Mouse (Mus musculus): ENCODE data around the gene Atg13. TPM values are rescaled to one million over a fixed set of nuclear protein-coding genes. Genes with fewer than 3 reads are reported as not detected.
"Not testable (repeated sequence)": the region's sequence is repeated elsewhere in the genome, so short reads cannot be mapped to it uniquely, and the experiment has no call there.

The Atg13 gene
- 10 to 100 TPM; 10.3 to 38.4 (median 22.3) TPM for total RNA-seq (2018; cell fraction: chromatin; rRNA removed)
- total RNA-seq (2018; cell fraction: cytosol; rRNA removed), result 10 to 100 TPM; 20.8 to 37.4 (median 29.2) TPM
- total RNA-seq (2018; cell fraction: nucleus; rRNA removed), result 10 to 100 TPM; 15.8 to 39.1 (median 27.7) TPM
- polyA plus RNA-seq (2018), result 18.4 to 29.2 TPM (median 20.7 TPM) in 3 replicates

DNA sequence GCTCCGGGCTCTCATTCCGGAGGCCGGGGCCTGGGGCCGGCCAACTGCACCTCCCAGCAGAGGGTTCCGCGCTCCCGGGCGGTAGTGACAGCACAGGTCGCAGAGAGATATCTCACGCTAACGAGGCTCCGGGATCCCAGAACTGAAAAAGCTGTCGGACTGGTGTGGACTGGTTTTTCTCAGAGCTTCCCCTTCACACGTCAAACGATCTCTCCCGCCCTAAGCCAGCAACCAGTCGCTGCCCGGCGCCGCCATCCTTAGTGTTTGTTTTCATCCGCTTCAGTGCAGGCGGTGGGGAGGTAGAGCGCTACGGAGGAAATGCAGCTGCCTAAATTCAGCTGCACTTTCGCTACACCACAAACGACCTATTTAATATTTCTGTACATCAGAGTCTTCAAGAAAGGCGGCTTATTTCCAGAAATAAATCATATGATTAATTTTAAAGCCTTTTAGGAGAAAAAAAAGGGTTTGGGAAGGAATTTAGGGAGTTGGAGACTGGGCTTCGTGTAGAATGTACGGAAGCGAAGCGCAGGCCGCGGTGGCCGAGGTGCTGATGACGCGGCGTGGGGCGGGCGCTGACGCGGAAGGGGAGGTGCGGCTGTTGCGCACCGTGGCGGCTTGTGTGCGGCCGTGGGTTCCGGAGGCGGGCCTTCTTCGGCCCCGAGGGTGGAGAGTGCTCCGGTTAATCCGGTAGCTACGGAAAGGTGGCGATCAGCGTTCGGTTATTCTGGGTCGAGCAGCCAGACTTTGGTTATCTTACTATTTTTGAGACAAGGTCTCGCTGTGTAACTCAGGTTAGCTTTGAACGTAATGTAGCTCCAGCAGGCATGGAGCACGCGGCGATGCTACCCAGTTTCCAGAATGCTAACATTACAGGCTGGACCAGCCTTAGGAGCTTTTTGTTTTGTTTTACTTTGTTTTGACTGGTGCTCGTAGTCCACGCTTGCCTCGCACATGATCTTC lies at the start of gene Atg13, which contains the start of gene Harbi1:
Atg13 (minus strand) TSS at position 305 of the 963 bp plus-strand sequence.
Harbi1 (plus strand) TSS at position 581 of the 963 bp plus-strand sequence.
- Histone ChIP-seq H3K4me3 (ENCODE audit: inconsistent target) (peak within 1 kb of the TSS; percentile 91), H3K27ac (peak within 1 kb of the TSS; percentile 90), H3K36me3 (ENCODE audit: inconsistent target) (no peaks in the 10 kb centered on the region), H3K79me2 (ENCODE audit: inconsistent target) (peaks cover 47% of the 10 kb centered on the region)
- under 1% methylated on average over 56 of the region's 66 CpGs for WGBS (ENCODE audit: missing documents)

DNA sequence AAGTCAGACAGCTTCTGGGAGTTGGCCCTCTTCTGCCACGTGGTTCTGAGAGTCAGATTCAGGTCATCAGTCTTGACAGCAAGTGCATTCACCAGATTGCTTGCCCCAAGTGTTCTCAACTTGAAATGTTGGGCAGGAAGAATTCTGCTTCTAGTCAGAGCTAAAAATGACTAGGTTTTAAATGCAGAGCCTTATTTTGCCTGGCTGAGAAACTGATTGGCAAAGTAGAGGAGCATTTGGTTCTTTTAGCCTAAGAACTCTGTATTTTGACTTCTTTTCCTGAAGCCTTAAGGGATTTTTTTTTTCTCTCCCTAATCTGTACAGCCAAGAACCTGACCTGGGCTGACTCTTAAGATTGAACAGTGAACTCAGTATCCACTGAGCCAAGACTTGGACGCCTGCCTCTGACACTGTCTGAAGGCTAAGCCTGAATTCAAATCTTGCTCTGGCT lies 39.5 kb upstream of the Atg13 start:
- H3K4me3 ChIP-seq (ENCODE audit: inconsistent target), result no peak overlapping the region
- 81% methylated on average over 2 of the region's 2 CpGs for WGBS (ENCODE audit: missing documents)
- peaks cover 99% of the 10 kb centered on the region for H3K79me2 ChIP-seq (ENCODE audit: inconsistent target)
- no peaks in the 10 kb centered on the region for H3K36me3 ChIP-seq (ENCODE audit: inconsistent target)
- no peak overlapping the region for H3K27ac ChIP-seq

DNA sequence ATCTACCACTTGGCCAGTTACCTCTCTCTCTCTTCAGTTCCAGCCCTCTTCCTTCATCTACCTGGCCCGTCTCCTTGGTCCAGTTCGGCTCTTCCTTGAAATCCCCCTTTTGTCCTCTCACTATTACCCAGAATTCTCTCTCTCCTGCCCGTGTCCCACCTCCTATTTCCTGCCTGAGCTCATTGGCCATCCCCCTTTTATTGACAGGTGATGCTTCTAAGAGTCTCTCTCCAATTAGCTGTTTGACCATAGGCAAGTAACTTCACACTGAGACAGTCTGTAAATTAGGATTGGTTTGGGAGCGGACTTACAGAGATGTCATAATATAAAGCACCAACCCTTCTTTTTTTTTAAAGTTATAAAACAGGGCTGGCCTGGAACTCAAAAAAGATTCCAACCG lies 34.3 kb upstream of the Atg13 start:
- H3K79me2 ChIP-seq (ENCODE audit: inconsistent target), result peaks cover 99% of the 10 kb centered on the region
- WGBS (ENCODE audit: missing documents), result 94% methylated on average over 5 of the region's 5 CpGs
- H3K27ac ChIP-seq, result no peak overlapping the region
- H3K36me3 ChIP-seq (ENCODE audit: inconsistent target), result no peaks in the 10 kb centered on the region
- H3K4me3 ChIP-seq (ENCODE audit: inconsistent target), result no peak overlapping the region

DNA sequence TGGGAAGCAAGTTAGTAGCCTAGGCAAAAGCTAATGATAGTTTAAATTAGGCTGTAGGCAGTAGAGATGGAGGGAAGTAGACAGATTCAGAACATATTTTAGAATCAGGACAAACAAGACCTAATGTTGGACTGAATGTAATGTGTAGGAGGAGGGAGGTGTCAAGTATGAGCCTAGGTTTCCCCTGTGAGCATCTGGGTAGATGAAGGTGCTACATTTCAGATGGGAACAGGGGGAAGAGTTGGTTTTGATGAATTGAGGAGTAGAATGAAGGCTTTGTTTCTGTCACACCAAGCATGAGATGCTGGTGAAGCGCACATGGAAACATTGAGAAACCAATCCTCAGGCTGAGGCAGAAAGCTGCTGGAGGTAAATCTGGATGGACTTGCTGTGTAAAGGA lies 29.2 kb upstream of the Atg13 start:
- WGBS (ENCODE audit: missing documents), result 100% methylated on average over 1 of the region's 1 CpGs
- Histone ChIP-seq H3K79me2 (ENCODE audit: inconsistent target) (peaks cover 100% of the 10 kb centered on the region), H3K4me3 (ENCODE audit: inconsistent target) (no peak overlapping the region), H3K27ac (no peak overlapping the region), H3K36me3 (ENCODE audit: inconsistent target) (no peaks in the 10 kb centered on the region)

DNA sequence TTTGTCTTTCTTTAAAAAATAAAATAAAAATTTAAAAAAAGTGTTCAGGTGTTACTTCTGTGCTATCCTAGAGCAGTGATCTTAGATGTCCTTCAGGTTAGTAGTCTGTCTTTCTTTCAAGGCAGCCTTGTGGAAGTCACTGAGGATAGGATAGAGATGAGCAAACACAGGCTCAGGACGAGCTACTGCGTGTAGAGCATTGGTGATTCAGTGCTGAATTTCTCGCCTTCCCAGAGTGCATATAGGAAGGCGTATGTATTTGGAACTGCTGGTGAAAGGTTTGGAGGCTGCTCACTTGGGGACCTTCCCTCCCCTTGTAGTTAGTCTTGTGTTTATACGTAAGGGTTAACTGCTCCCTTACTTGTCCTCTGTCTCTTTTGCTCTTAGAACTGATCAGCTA lies 24.8 kb upstream of the Atg13 start:
- Histone ChIP-seq H3K27ac (no peak overlapping the region), H3K79me2 (ENCODE audit: inconsistent target) (peaks cover 99% of the 10 kb centered on the region), H3K4me3 (ENCODE audit: inconsistent target) (no peak overlapping the region), H3K36me3 (ENCODE audit: inconsistent target) (no peaks in the 10 kb centered on the region)
- 96% methylated on average over 5 of the region's 5 CpGs for WGBS (ENCODE audit: missing documents)

DNA sequence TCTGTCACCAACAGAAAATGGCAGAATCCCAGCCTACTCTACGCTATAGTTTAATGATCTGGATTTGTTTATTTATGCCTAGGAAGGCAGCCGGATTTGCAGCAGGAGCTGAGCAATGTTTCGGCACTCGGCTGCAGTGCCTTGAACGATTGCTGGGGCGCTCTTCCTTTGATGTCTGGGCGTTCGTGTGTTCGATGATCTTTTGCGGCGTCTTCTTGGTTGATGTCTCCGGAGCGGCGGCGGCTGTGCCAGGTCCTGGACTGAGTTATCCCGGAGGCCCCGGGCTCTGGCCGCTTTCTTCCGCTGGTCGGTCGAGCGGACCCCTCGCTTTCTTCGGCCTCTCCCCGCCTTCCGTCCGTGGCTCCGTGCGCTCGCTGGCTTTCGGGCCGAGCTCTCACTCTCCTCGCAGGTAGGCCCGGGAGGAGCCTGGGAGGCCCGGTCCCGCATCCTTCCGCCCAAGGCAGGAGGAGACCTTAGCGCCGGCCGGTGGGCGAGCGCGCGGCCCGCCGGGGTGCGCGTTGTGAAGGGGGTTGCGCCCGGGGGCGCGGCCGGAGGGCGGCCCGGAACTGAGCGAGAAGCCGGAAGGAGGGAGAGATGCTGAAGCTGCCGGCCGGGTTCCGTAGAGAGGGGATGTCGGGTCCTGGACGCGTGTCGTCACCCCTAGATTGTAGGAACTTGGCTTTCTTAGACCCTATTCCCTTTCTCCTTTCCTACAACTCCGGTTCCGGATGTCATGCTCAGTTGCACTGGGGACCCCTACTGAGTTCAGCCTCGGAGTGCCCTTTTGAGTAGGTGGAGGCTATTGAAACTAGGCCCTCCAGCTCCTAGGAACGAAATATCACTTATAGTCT lies 19.8 kb upstream of the Atg13 start, which contains the start of gene Ambra1:
Ambra1 (plus strand) TSS at position 164 of the 851 bp plus-strand sequence.
- WGBS (ENCODE audit: missing documents), result under 1% methylated on average over 61 of the region's 68 CpGs

DNA sequence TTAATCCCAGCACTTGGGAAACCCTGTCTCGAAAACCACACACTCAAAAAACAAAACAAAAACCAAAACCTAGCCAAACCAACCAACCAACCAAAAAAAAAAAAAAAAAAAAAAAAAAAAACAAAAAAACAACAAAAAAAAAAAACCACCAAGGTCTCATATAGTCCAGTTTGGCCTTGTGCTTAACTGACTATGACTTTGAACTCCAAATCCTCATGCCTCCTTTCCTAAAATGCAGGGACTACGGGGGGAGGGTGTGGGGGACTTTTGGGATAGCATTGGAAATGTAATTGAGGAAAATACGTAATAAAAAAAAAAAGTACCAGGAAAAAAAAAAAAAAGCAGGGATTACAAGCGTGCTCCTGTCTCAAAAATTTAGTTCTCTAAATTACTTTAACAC lies 19.2 kb upstream of the Atg13 start:
- Histone ChIP-seq H3K36me3 (ENCODE audit: inconsistent target) (no peaks in the 10 kb centered on the region), H3K27ac (0 out of 2 replicates have a peak overlapping the region, but pooled peaks have one; percentile 24), H3K4me3 (ENCODE audit: inconsistent target) (peak overlapping the region; percentile 86), H3K79me2 (ENCODE audit: inconsistent target) (peaks cover 42% of the 10 kb centered on the region)
- 17% methylated on average over 2 of the region's 4 CpGs for WGBS (ENCODE audit: missing documents)

More for the DNA sequence above, 19.8 kb upstream of the Atg13 start, which contains the start of gene Ambra1:
- Histone ChIP-seq H3K27ac (peak within 1 kb of the TSS; percentile 24; the same call in 1 of the 2 replicates), H3K36me3 (ENCODE audit: inconsistent target) (no peaks in the 10 kb centered on the region), H3K4me3 (ENCODE audit: inconsistent target) (peak within 1 kb of the TSS; percentile 86), H3K79me2 (ENCODE audit: inconsistent target) (peaks cover 49% of the 10 kb centered on the region)

DNA sequence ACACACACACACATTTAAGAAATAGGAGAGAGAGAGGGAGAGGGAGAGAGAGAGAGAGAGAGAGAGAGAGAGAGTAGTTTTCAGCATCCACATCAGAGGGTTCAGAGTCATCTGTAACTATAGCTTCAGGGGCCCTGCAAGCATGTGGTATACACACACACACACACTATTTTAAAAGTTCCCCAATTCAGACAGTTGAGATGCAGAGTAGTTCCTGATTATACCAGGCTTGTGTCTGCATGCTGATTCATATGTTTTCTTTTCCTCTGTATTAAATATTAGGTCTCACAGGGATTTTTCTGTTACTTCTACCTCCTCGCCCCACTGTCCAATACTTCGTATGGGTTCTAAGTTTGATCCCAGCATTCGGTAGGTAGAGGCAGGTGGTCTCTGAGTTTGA lies 16.6 kb upstream of the Atg13 start:
- WGBS (ENCODE audit: missing documents), result 51% methylated on average over 3 of the region's 3 CpGs
- H3K4me3 ChIP-seq (ENCODE audit: inconsistent target), result no peak overlapping the region
- H3K27ac ChIP-seq, result peak overlapping the region; percentile 56

DNA sequence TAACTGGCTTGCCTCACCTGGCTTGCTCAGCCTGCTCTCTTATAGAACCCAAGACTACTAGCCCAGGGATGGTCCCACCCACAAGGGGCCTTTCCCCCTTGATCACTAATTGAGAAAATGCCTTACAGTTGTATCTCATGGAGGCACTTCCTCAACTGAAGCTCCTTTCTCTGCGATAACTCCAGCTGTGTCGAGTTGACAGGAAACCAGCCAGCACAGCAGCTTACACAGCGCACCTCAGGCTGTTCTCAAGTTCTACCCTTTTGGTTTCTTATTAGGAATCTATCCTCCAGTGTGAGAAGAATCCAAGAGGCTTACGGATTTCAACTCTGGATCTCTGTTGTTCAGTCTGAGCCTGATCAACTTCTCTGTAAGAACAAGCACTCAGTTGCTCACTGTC lies 15.1 kb upstream of the Atg13 start:
- H3K36me3 ChIP-seq (ENCODE audit: inconsistent target); H3K79me2 ChIP-seq (ENCODE audit: inconsistent target); H3K4me3 ChIP-seq (ENCODE audit: inconsistent target): not testable (repeated sequence)
- H3K27ac ChIP-seq, result peak overlapping the region; percentile 56
- 14% methylated on average over 4 of the region's 4 CpGs for WGBS (ENCODE audit: missing documents)

More for the DNA sequence above, 16.6 kb upstream of the Atg13 start:
- Histone ChIP-seq H3K79me2 (ENCODE audit: inconsistent target) (peaks cover 17% of the 10 kb centered on the region), H3K36me3 (ENCODE audit: inconsistent target) (no peaks in the 10 kb centered on the region)

DNA sequence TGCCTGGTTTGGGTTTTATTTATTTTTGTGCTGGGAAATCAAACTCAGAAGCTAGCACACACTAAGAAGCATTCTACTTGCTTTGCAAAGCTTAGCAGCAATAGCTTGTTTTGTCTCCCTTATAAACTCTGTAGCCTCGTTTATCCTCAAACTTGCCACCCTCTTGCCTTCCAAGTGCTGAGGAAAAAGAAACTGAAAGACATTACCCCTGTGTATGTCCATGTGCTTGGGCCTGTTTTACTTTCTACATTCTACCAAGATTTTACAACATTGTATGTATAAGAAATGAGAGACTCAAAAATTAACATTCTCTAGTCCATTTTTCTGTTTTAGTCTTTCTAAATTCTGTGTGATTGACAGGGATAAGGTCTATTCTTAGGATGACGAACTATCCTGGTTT lies 14.3 kb upstream of the Atg13 start:
- Histone ChIP-seq H3K36me3 (ENCODE audit: inconsistent target) (no peaks in the 10 kb centered on the region), H3K79me2 (ENCODE audit: inconsistent target) (no peaks in the 10 kb centered on the region), H3K27ac (peak overlapping the region; percentile 24), H3K4me3 (ENCODE audit: inconsistent target) (no peak overlapping the region)
- 62% methylated on average over 2 of the region's 2 CpGs for WGBS (ENCODE audit: missing documents)

DNA sequence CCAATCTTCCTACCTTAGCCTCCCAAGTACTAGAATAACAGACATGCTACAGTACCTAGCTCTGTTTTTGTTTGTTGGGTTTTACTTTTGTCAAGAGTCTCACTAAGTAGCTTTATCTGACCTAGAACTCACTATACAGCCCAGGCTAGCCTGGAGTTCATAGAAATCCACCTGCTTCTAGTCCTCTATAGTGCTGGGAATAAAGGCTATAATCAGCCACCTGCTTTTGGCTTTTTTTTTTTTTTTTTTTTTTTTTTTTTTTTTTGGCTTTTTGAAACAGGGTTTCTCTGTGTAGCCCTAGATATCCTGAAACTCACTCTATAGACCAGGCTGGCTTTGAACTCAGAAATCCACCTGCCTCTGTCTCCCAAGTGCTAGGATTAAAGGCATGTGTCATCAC lies 13.6 kb upstream of the Atg13 start:
- H3K79me2 ChIP-seq (ENCODE audit: inconsistent target), result no peaks in the 10 kb centered on the region
- no peak overlapping the region for H3K4me3 ChIP-seq (ENCODE audit: inconsistent target)
- no peaks in the 10 kb centered on the region for H3K36me3 ChIP-seq (ENCODE audit: inconsistent target)
- no peak overlapping the region for H3K27ac ChIP-seq

DNA sequence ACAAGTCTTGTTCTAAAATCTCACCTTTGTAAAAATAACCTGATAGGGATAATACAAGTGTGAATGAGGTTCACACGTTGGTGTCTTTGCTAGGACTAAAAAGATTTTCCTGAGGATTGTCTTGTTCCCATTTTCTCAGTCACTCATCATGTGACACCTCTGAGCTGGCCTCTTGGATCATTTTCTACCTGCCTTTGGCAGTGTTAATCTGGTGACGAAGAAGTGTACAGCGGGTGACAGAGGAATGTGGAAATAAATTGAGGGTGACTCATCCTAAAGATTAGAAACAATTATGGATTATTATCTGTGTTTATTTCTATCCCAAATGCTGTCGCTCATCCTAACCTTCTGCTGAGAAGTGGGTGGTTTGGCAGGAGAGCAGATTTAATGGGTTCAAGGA lies 13.0 kb upstream of the Atg13 start:
- Histone ChIP-seq H3K4me3 (ENCODE audit: inconsistent target) (no peak overlapping the region), H3K36me3 (ENCODE audit: inconsistent target) (no peaks in the 10 kb centered on the region), H3K79me2 (ENCODE audit: inconsistent target) (no peaks in the 10 kb centered on the region), H3K27ac (no peak overlapping the region)
- 88% methylated on average over 4 of the region's 4 CpGs for WGBS (ENCODE audit: missing documents)

DNA sequence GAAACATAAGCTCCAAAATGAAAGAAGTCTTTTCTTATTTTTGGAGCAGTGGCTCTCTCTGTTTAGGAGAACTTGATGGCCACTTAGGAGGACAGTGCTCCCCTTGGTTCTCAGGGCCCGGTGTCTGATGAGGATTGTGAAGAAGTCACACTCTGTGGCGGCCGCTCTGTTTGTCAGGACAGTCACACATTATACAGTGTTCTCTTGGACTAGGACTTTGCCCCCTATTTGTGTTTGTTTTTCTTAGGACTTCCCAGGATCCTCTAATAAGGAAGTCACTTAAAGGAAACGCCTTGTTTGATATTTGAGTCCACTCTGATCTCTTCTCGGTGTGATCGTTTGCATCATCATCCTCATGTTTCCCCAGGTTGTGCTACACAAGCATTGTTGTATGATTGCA lies 7.9 kb upstream of the Atg13 start:
- H3K36me3 ChIP-seq (ENCODE audit: inconsistent target), result no peaks in the 10 kb centered on the region
- H3K4me3 ChIP-seq (ENCODE audit: inconsistent target), result no peak overlapping the region
- 88% methylated on average over 6 of the region's 6 CpGs for WGBS (ENCODE audit: missing documents)
- no peaks in the 10 kb centered on the region for H3K79me2 ChIP-seq (ENCODE audit: inconsistent target)
- H3K27ac ChIP-seq, result no peak overlapping the region

DNA sequence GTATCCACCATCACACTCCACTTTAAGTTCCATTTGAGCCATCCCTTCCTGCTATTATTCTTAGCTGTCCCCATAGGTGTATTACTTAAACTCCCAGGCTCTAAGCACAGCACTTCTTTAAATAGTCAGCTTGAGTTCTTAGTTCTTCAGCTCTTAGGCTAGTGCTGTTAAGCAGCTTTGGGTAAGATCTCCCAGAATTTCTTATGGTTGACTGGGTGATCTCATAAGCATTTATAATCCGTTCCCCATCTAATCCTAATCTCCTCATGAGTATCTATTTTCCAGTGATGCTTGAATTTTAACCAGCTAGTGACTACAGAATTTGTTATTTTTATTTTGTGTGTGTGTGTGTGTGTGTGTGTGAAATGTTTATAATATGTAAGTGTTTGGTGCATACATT lies 4.5 kb upstream of the Atg13 start:
- Histone ChIP-seq H3K79me2 (ENCODE audit: inconsistent target) (peaks cover 4% of the 10 kb centered on the region), H3K36me3 (ENCODE audit: inconsistent target) (no peaks in the 10 kb centered on the region), H3K4me3 (ENCODE audit: inconsistent target) (no peak overlapping the region), H3K27ac (no peak overlapping the region)
- WGBS (ENCODE audit: missing documents), result 100% methylated on average over 1 of the region's 1 CpGs
